Mouse (Mus musculus) heart, embryonic 11.5 days (tissue): Measurements from ENCODE around the gene Pacsin2. TPM values are rescaled to one million over a fixed set of nuclear protein-coding genes. Genes with fewer than 3 reads are reported as not detected.

Experiments used
- ATAC-seq: fragments of 200-750 bp; cut with Nextera tagmentation; replicated peaks from 2 replicates; pipeline ENCODE4 v1.8.0; 2017; ENCODE audit warnings: moderate library complexity; ENCODE audit not compliant: insufficient number of reproducible peaks, low FRiP score, low TSS enrichment
- H3K27ac ChIP-seq: fragments of 300-500 bp; sonication (generic); 2 replicates; pipeline ENCODE4 v1.5.1; 2014; ENCODE audit warnings: mild to moderate bottlenecking, low read depth, low read length
- H3K27me3 ChIP-seq: fragments of 300-500 bp; sonication (generic); 2 replicates; pipeline ENCODE4 v1.6.1; 2014; ENCODE audit warnings: mild to moderate bottlenecking, low read length, mixed read lengths; ENCODE audit not compliant: control insufficient read depth, insufficient read depth
- H3K36me3 ChIP-seq: fragments of 300-500 bp; sonication (generic); 2 replicates; pipeline ENCODE4 v1.6.1; 2014; ENCODE audit warnings: mild to moderate bottlenecking, low read length, moderate library complexity, mixed read lengths; ENCODE audit not compliant: control insufficient read depth, insufficient read depth
- H3K4me1 ChIP-seq: fragments of 300-500 bp; sonication (generic); 2 replicates; pipeline ENCODE4 v1.6.1; 2014; ENCODE audit warnings: low read length; ENCODE audit not compliant: control insufficient read depth, insufficient read depth
- H3K4me2 ChIP-seq: fragments of 300-500 bp; sonication (generic); 2 replicates; pipeline ENCODE4 v1.6.1; 2014; ENCODE audit warnings: mild to moderate bottlenecking, moderate library complexity
- H3K4me3 ChIP-seq: fragments of 300-500 bp; sonication (generic); 2 replicates; pipeline ENCODE4 v1.5.1; 2014; ENCODE audit warnings: low read depth, low read length
- H3K9ac ChIP-seq: fragments of 300-500 bp; sonication (generic); 2 replicates; pipeline ENCODE4 v1.6.1; 2014; ENCODE audit warnings: mild to moderate bottlenecking, low read depth, low read length, moderate library complexity
- H3K9me3 ChIP-seq: fragments of 300-500 bp; sonication (generic); replicated peaks from 2 replicates; pipeline ENCODE4 v1.6.1; 2016; ENCODE audit warnings: low read length; ENCODE audit not compliant: control insufficient read depth
- WGBS: fragments of 180-500 bp; shearing (Covaris S2); extraction: QIAGEN DNeasy Blood & Tissue Kit; methylation state at CpG from one replicate; pipeline ENCODE4 v1.1.7; 2014; ENCODE audit not compliant: insufficient replicate concordance; 5-methylcytosine and 5-hydroxymethylcytosine counted together
- polyA plus RNA-seq: library from polyadenylated mRNA; unstranded; fragments of >200 nt; fragmentation: Nextera tagmentation; extraction: Ambion mirVana; gene quantifications from 2 replicates; pipeline ENCODE4 v1.2.1, GENCODE M21; 2014

The Pacsin2 gene
- polyA plus RNA-seq, 1 experiment from 2014 or later = 55.0 TPM

- no peak overlapping the region for H3K9ac ChIP-seq
- peaks cover 11% of the 10 kb centered on the region for H3K4me1 ChIP-seq
- no peaks in the 10 kb centered on the region for H3K9me3 ChIP-seq
- no peak for ATAC-seq
- no peak overlapping the region for H3K27ac ChIP-seq
- no peaks in the 10 kb centered on the region for H3K36me3 ChIP-seq
- H3K4me2 ChIP-seq = no peak overlapping the region
- no peak overlapping the region for H3K4me3 ChIP-seq
- no peaks in the 10 kb centered on the region for H3K27me3 ChIP-seq
- 95% methylated on average over 10 of the region's 10 CpGs for WGBS
These were observed 19.9 kb upstream of the Pacsin2 start for GRCm38 (mm10) chr15:83484311-83484710.

GRCm38 (mm10) chr15:83483482-83483881, 19.1 kb upstream of the Pacsin2 start:
- H3K9me3 ChIP-seq = no peaks in the 10 kb centered on the region
- H3K9ac ChIP-seq = no peak overlapping the region
- 33% methylated on average over 2 of the region's 2 CpGs for WGBS
- ATAC-seq = no peak
- no peak overlapping the region for H3K27ac ChIP-seq
- no peak overlapping the region for H3K4me3 ChIP-seq
- H3K4me1 ChIP-seq = peaks cover 10% of the 10 kb centered on the region
- H3K4me2 ChIP-seq = no peak overlapping the region
- no peaks in the 10 kb centered on the region for H3K27me3 ChIP-seq
- no peaks in the 10 kb centered on the region for H3K36me3 ChIP-seq

- no peaks in the 10 kb centered on the region for H3K9me3 ChIP-seq
- H3K36me3 ChIP-seq = no peaks in the 10 kb centered on the region
- H3K4me1 ChIP-seq = peaks cover 4% of the 10 kb centered on the region; the same call in 1 of the 2 replicates
- no peak overlapping the region for H3K27ac ChIP-seq
- H3K9ac ChIP-seq = no peak overlapping the region
- no peak for ATAC-seq
- no peak overlapping the region for H3K4me2 ChIP-seq
- no peaks in the 10 kb centered on the region for H3K27me3 ChIP-seq
- no peak overlapping the region for H3K4me3 ChIP-seq
- WGBS = 70% methylated on average over 8 of the region's 8 CpGs
These were observed 18.3 kb upstream of the Pacsin2 start for GRCm38 (mm10) chr15:83482645-83483224.

GRCm38 (mm10) chr15:83481236-83481780, 16.9 kb upstream of the Pacsin2 start:
- H3K36me3 ChIP-seq = no peaks in the 10 kb centered on the region
- H3K4me2 ChIP-seq = no peak overlapping the region
- no peak overlapping the region for H3K4me3 ChIP-seq
- H3K9me3 ChIP-seq = no peaks in the 10 kb centered on the region
- H3K27ac ChIP-seq = no peak overlapping the region
- no peaks in the 10 kb centered on the region; the same call in 1 of the 2 replicates for H3K4me1 ChIP-seq
- no peak overlapping the region for H3K9ac ChIP-seq
- H3K27me3 ChIP-seq = no peaks in the 10 kb centered on the region
- no peak for ATAC-seq
- 57% methylated on average over 10 of the region's 10 CpGs for WGBS

- H3K4me1 ChIP-seq = peaks cover under 1% of the 10 kb centered on the region; the same call in 1 of the 2 replicates
- no peak overlapping the region for H3K4me2 ChIP-seq
- WGBS = 81% methylated on average over 4 of the region's 4 CpGs
- H3K27ac ChIP-seq = no peak overlapping the region
- H3K27me3 ChIP-seq = no peaks in the 10 kb centered on the region
- H3K4me3 ChIP-seq = no peak overlapping the region
- no peak for ATAC-seq
- H3K36me3 ChIP-seq = no peaks in the 10 kb centered on the region
- H3K9me3 ChIP-seq = no peaks in the 10 kb centered on the region
- H3K9ac ChIP-seq = no peak overlapping the region
These were observed 15.4 kb upstream of the Pacsin2 start for GRCm38 (mm10) chr15:83479818-83480217.

- Histone ChIP-seq H3K9ac (no peak overlapping the region), H3K4me1 (peaks cover 11% of the 10 kb centered on the region), H3K4me3 (no peak overlapping the region), H3K27ac (no peak overlapping the region), H3K4me2 (no peak overlapping the region), H3K9me3 (no peaks in the 10 kb centered on the region), H3K27me3 (no peaks in the 10 kb centered on the region), H3K36me3 (no peaks in the 10 kb centered on the region)
- WGBS = 63% methylated on average over 3 of the region's 3 CpGs
- ATAC-seq = no peak
These were observed 13.7 kb upstream of the Pacsin2 start for GRCm38 (mm10) chr15:83478096-83478495.

- H3K4me2 ChIP-seq = no peak overlapping the region
- ATAC-seq = no peak
- H3K4me1 ChIP-seq = peaks cover 11% of the 10 kb centered on the region
- no peak overlapping the region for H3K9ac ChIP-seq
- WGBS = 65% methylated on average over 12 of the region's 12 CpGs
- no peak overlapping the region for H3K27ac ChIP-seq
- no peaks in the 10 kb centered on the region for H3K27me3 ChIP-seq
- H3K9me3 ChIP-seq = no peaks in the 10 kb centered on the region
- H3K4me3 ChIP-seq = no peak overlapping the region
- H3K36me3 ChIP-seq = no peaks in the 10 kb centered on the region
These were observed 12.3 kb upstream of the Pacsin2 start for GRCm38 (mm10) chr15:83476593-83477273.

- no peak for ATAC-seq
These were observed 10.0 kb upstream of the Pacsin2 start for GRCm38 (mm10) chr15:83474466-83474836.

More at GRCm38 (mm10) chr15:83474466-83474836, 10.0 kb upstream of the Pacsin2 start:
- Histone ChIP-seq H3K4me1 (peaks cover 11% of the 10 kb centered on the region), H3K9ac (no peak overlapping the region), H3K27ac (no peak overlapping the region), H3K4me2 (peak overlapping the region; percentile 20; the same call in 1 of the 2 replicates), H3K4me3 (no peak overlapping the region), H3K36me3 (no peaks in the 10 kb centered on the region), H3K27me3 (no peaks in the 10 kb centered on the region), H3K9me3 (no peaks in the 10 kb centered on the region)
- 24% methylated on average over 5 of the region's 5 CpGs for WGBS
